Mouse (Mus musculus): Measurements from ENCODE around the gene Wnt2. TPM values are rescaled to one million over a fixed set of nuclear protein-coding genes. Genes with fewer than 3 reads are reported as not detected.

The Wnt2 gene
- polyA plus RNA-seq, 1 experiment: 0.41 TPM

DNA sequence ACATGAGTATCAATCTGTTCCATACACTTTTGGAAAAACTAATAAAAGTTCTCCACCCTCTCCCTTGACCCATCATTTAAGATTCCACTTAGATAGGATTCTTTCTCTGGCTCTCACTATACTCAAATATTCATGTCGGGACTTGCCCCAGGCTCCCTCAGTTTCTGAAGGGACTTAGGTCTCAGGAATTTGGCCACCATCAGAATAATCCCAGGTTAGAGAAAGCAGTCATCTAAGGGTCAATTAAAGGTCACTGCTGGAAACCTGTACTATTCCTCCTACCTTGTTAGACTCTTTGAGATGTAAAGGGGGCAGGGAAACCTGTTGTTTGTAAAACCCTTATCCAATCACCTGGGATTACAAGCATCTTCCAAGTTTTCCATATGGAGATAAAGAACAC, 53.2 kb downstream of the Wnt2 start:
- TF ChIP-seq POLR2A (IDR thresholded peaks at IDR 0.05; ENCODE audit: borderline replicate concordance, extremely low read depth, insufficient read depth, insufficient read length, poor library complexity, severe bottlenecking) (no peak), CTCF (IDR thresholded peaks at IDR 0.05; ENCODE audit: borderline replicate concordance, extremely low read depth, insufficient read depth, insufficient read length) (no peak)
- no peak for DNase-seq (ENCODE audit: low read depth)

DNA sequence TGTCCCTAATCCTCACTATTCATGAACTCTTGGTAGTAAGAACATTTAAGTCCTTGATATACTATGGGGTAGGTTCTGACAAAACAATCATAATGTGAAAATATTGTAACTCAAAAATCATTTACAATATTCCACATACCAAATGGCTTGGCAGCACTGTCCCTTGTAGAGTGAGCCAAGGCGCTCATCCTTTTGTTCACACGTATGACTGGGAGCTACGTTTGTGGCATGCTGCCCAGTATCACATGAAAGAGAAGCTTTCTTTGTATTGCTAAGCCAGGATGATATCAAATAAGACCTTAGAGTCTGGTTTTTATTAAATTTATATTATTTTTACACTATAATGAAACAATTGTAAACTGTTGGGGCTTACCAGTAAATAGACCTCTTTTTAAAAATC, 56.0 kb downstream of the Wnt2 start:
- no peak for TF ChIP-seq CTCF (IDR thresholded peaks at IDR 0.05; ENCODE audit: borderline replicate concordance, extremely low read depth, insufficient read depth, insufficient read length)
- no peak for TF ChIP-seq POLR2A (IDR thresholded peaks at IDR 0.05; ENCODE audit: borderline replicate concordance, extremely low read depth, insufficient read depth, insufficient read length, poor library complexity, severe bottlenecking)
- peak; percentile 72 for DNase-seq (ENCODE audit: low read depth)

DNA sequence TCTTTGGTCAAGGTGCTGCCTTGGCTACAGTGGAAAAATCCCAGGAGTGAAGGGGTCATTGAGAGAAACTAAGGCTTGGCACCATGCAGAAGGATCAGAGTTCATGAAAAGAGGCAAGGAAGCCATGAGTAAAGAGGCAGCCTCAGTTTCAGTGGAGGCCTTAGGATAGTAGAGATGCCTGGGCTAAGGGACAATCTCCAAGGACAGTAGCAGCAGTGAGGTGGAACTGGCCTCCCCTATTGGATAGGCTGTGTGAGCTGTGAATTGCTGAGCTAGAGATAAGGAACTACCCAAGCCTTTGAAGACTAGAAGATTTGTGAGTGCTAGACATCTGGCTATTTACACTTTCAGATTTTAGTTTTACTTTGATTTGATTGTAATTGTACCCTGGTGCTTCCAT, 59.0 kb downstream of the Wnt2 start:
- TF ChIP-seq POLR2A (IDR thresholded peaks at IDR 0.05; ENCODE audit: borderline replicate concordance, extremely low read depth, insufficient read depth, insufficient read length, poor library complexity, severe bottlenecking) (no peak), CTCF (IDR thresholded peaks at IDR 0.05; ENCODE audit: borderline replicate concordance, extremely low read depth, insufficient read depth, insufficient read length) (no peak)
- DNase-seq (ENCODE audit: low read depth): no peak

DNA sequence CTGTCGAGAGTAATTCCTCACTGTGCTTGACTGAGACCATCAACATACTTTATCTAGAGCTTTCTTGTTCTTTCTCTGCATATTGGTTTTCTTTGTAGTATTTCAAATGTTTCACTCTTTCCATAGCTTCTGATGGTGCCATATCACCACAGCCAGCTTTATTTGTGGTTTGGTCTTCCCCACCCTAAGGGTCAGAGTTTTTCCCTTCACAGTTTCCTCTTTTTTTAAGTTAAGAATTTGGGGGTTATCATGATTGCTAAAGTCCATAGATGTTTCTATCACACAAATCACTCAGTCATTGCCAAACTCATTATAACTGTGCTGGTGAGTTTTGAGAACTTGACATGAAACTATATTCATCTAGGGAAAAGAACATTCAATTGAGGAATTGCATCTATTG, 60.6 kb downstream of the Wnt2 start:
- DNase-seq (ENCODE audit: low read depth): no peak
- TF ChIP-seq CTCF (IDR thresholded peaks at IDR 0.05; ENCODE audit: borderline replicate concordance, extremely low read depth, insufficient read depth, insufficient read length) (no peak), POLR2A (IDR thresholded peaks at IDR 0.05; ENCODE audit: borderline replicate concordance, extremely low read depth, insufficient read depth, insufficient read length, poor library complexity, severe bottlenecking) (no peak)

DNA sequence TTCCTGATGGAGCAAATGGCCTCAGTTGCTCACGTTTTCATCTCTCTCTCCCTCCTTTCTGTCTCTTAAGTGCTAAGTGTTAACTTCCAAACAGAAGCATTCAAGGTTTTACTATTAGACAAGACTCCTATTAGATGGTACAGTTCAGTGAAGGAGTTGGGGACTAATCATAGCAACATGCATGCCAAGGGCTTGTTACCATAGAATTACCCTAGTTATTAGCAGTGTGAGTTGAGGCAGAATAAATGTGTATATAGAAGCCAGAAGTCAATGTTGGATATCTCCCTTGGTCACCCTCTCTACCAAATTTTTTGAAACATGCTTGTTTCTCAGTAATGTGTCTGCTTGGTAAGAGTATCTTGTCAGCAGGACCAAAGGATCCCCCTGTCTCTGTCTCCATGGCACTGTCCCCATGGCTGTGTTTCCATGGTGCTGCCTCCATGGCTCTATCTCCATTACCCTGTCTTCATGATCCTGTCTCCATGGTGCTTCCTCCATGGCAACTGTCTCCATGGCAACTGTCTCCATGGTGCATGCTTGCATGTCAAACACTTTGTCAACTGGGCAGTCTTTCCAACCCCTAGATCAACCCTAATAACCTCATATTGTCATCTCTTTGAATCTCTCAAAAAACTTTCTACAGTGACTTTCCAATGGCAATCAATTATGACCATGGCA, 61.8 kb downstream of the Wnt2 start:
- TF ChIP-seq CTCF (IDR thresholded peaks at IDR 0.05; ENCODE audit: borderline replicate concordance, extremely low read depth, insufficient read depth, insufficient read length) (no peak), POLR2A (IDR thresholded peaks at IDR 0.05; ENCODE audit: borderline replicate concordance, extremely low read depth, insufficient read depth, insufficient read length, poor library complexity, severe bottlenecking) (no peak)
- peak; percentile 87 for DNase-seq (ENCODE audit: low read depth)

DNA sequence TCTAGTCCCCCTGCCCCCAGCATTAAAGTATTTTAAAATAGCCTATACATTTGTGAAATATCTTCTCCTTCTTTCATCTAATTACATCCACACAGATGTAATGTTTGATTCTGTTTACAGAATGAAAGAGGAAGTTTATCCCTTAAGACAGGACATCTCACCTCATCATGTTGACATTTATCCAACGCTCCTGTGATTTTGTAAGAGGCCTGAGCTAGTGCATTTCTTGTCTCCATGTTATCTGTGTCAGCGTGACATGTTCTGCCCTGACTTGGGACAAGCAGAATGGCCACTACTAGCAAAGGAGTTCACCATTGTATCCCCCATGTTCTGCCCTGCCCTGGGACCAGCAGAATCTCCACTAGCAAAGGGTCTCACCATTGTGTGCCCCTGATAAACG, 66.9 kb downstream of the Wnt2 start:
- TF ChIP-seq CTCF (IDR thresholded peaks at IDR 0.05; ENCODE audit: borderline replicate concordance, extremely low read depth, insufficient read depth, insufficient read length) (no peak), POLR2A (IDR thresholded peaks at IDR 0.05; ENCODE audit: borderline replicate concordance, extremely low read depth, insufficient read depth, insufficient read length, poor library complexity, severe bottlenecking) (no peak)
- DNase-seq (ENCODE audit: low read depth): no peak

DNA sequence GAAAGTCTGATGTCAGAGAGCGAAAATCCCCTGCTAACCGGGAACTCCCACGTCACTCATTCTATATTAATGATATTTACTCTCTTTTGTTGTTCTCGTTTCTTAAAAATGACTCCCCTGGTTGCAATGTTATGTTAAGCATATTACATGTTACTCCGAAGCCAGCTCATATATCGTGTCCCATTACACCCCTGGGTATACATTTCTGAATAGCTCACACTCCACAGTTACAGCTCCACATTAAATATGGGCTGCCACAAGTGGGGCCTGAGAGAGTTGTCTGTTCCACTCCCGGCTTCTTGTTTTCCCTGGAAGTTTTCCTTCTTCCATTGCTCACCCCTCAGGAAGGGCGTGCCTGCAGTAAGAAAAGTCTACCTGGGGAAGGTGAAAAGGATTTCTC, 78.6 kb downstream of the Wnt2 start:
- no peak for TF ChIP-seq POLR2A (IDR thresholded peaks at IDR 0.05; ENCODE audit: borderline replicate concordance, extremely low read depth, insufficient read depth, insufficient read length, poor library complexity, severe bottlenecking)
- TF ChIP-seq CTCF (IDR thresholded peaks at IDR 0.05; ENCODE audit: borderline replicate concordance, extremely low read depth, insufficient read depth, insufficient read length): no peak
- no peak for DNase-seq (ENCODE audit: low read depth)

DNA sequence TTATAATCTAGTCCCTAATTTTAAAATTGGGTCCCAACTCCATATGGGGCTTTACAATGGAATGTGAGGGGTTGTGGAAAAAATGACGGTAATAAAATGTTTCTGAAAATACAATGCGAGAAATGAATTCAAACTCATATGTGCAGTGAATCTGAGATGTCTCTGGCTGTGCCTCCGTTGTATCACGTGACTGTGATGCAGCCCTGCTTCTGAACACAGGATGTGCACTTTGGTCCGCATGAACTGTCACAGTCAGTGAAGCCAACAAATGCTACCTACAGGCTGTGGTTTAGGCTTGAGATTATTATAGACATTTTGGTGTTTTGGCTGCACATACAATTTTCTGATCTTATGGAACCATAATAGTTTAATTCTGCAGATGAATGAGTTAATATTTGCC, 81.3 kb downstream of the Wnt2 start:
- no peak for DNase-seq (ENCODE audit: low read depth)
- TF ChIP-seq CTCF (IDR thresholded peaks at IDR 0.05; ENCODE audit: borderline replicate concordance, extremely low read depth, insufficient read depth, insufficient read length) (no peak), POLR2A (IDR thresholded peaks at IDR 0.05; ENCODE audit: borderline replicate concordance, extremely low read depth, insufficient read depth, insufficient read length, poor library complexity, severe bottlenecking) (no peak)

DNA sequence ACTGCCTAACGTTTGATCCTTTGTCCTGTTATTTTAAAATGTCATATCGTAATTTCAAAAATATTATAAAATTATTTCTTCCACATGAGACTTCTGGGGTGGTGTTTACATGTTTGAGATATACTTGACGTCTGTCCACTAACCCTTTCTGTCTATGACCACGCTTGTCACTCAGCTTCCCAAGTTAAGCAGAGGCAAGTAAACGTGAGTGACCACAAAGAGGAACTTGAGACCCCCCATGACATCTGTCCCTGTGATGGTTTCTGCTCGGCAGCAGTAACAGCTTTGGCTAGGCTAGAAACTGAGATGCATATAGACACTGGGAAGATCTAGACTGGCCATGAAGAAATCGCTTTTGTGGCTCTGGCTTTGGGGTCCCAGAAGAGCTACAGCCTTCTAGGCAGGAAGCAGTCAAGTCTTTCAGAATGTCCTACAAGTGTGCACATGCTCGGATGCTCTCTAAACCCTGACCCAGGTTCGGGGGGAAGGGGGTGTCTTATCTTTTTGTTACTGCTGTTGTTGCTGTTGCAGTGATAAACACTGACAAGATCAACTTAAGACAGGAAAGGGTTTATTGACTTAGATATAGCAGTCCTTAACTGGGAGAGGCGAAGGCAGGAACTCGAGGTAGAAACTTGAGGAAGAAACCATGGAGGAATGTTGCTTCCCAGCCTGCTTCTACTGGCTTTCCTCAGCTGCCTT, 83.1 kb downstream of the Wnt2 start:
- no peak for DNase-seq (ENCODE audit: low read depth)
- no peak for TF ChIP-seq POLR2A (IDR thresholded peaks at IDR 0.05; ENCODE audit: borderline replicate concordance, extremely low read depth, insufficient read depth, insufficient read length, poor library complexity, severe bottlenecking)
- no peak for TF ChIP-seq CTCF (IDR thresholded peaks at IDR 0.05; ENCODE audit: borderline replicate concordance, extremely low read depth, insufficient read depth, insufficient read length)

DNA sequence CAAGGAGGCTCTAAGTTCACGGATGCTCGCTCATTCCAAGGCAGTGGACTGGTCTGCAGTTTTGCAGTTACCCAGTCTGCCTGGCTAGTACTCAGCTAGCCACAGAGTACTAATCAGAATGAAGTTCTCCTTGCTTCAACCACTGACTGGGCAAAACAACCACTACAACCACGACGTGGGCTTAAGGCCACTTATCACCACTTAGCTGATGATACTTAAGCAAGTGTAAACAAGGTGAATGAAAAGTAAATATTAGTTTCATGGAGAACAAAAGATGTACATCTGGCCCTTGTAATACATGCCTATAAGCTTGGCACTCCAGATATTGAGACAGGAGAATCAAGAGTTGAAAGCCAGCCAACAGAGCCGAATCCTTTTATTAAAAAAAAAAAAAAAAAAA, 83.9 kb downstream of the Wnt2 start:
- TF ChIP-seq POLR2A (IDR thresholded peaks at IDR 0.05; ENCODE audit: borderline replicate concordance, extremely low read depth, insufficient read depth, insufficient read length, poor library complexity, severe bottlenecking) (no peak), CTCF (IDR thresholded peaks at IDR 0.05; ENCODE audit: borderline replicate concordance, extremely low read depth, insufficient read depth, insufficient read length) (no peak)
- no peak for DNase-seq (ENCODE audit: low read depth)

DNA sequence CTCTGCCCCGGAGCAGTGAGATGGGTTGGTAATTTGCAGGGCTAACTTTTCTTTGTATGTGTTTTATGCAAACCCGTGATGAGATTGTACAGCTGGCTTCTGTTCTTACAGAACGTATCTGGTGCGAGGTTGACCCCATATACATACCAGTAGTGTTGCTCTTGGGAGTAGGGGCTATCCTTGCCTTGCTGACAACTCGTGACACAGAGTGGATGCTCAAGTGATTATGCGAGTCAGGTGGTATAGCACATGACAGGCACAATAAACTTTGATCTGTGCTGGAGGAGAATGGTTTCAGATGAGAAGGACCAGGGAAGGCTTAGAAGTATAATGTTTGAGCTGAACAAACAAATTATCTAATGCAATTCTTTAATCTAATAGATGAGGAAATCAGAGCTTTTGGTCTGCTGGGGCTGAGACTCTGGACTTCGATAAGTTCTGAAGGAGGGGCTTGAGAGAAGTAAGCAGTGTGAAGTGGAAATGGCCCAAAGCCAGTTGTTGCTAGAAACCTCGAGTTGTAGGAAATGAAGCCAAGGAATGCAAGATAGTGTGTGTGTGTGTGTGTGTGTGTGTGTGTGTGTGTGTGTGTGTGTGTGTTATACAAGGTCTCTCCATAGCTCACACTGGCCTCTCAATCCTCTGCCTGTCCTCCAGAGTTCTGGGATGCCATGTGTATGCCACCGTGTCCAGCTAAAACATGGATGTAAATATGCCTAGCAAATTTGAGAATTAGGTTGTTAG, 86.3 kb downstream of the Wnt2 start:
- peak; percentile 25 for DNase-seq (ENCODE audit: low read depth)
- TF ChIP-seq POLR2A (IDR thresholded peaks at IDR 0.05; ENCODE audit: borderline replicate concordance, extremely low read depth, insufficient read depth, insufficient read length, poor library complexity, severe bottlenecking) (no peak), CTCF (IDR thresholded peaks at IDR 0.05; ENCODE audit: borderline replicate concordance, extremely low read depth, insufficient read depth, insufficient read length) (no peak)

Measured in brain, embryonic 14.5 days (tissue).